Mouse (Mus musculus): ENCODE measurements at regions not wholly inside any gene's neighbourhood (a gene's known extent, or its start where the extent isn't known, plus 50 kb on each side); places are given as distances from the start of the nearest gene placed in this dataset.

GRCm38 (mm10) chr12:25265066-25265465 lies 168.1 kb upstream of the Id2 start:
- TF ChIP-seq CTCF (IDR thresholded peaks at IDR 0.05; ENCODE audit: borderline replicate concordance, extremely low read depth, insufficient read depth, insufficient read length), result no peak
- TF ChIP-seq POLR2A (IDR thresholded peaks at IDR 0.05; ENCODE audit: borderline replicate concordance, extremely low read depth, insufficient read depth, insufficient read length, poor library complexity, severe bottlenecking), result no peak
